Mouse (Mus musculus) gastrocnemius, adult 18-20 months (tissue): ENCODE data around the gene Ctsd. TPM values are rescaled to one million over a fixed set of nuclear protein-coding genes. Genes with fewer than 3 reads are reported as not detected.
A peak's percentile ranks its signal among the peaks of the same experiment; 100 is the strongest.
"Not testable (repeated sequence)": the region's sequence is repeated elsewhere in the genome, so short reads cannot be mapped to it uniquely, and the experiment has no call there.

Experiments used
- DNase-seq: peaks from one replicate; pipeline ENCODE4 v3.0.0; 2021; ENCODE audit warnings: low spot score
- total RNA-seq, 2 experiments: library from RNA; stranded (reverse); gene quantifications; 2 replicates each; pipeline ENCODE4 v1.2.3; 2021

The Ctsd gene
- total RNA-seq, 2 experiments from 2014 or later = 445 to 450 TPM

DNA sequence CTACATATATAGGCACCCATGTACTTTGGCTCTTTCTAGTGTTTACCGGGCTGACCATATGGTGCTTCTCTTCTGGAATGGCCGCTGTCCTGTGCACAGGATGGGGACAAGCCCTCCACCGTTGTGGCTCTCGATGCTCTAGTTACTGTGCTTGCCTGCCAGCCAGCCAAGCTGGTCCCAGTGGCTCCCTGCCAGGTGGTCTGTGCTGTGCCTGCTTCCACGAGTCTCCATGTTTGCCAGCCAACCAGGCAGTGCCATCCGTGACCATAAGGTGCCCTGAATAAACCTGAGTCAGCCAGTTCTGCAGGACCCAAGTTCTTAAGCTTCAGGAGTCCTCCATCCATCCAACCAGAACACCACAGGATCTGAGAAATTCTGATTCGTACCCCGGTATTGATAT is 52.7 kb downstream of the Ctsd start:
- DNase-seq = no peak

- peak; percentile 84 for DNase-seq
Observed at GRCm38 (mm10) chr7:142334246-142334645, 53.6 kb downstream of the Ctsd start.

GRCm38 (mm10) chr7:142332741-142333140 is 55.1 kb downstream of the Ctsd start:
- not testable (repeated sequence) for DNase-seq

GRCm38 (mm10) chr7:142331281-142331680 is 56.6 kb downstream of the Ctsd start:
- no peak for DNase-seq

DNA sequence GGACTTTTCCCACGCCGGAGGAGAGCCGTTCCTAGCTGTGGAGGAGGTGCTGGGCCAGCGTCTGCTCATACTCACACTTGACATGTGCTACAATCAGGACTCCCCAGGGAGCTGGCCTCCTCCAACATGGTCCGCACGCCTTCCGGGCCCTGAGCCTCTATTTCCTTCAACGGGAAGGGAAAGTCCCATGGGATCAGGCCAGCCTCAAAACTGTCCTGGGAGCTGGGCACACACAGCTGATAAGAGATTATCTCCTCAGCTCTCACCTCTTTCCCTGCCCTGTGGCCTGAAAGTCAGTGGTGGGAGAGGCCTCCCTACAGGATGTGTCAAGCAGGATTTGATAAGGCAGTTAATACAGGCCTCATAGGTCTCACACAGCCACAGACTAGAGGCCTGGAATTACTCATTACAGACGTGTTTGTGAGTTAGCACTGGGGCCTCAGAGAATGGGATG is 57.5 kb downstream of the Ctsd start:
- peak; percentile 24 for DNase-seq

- no peak for DNase-seq
Observed at GRCm38 (mm10) chr7:142328507-142328906, 59.3 kb downstream of the Ctsd start.

DNA sequence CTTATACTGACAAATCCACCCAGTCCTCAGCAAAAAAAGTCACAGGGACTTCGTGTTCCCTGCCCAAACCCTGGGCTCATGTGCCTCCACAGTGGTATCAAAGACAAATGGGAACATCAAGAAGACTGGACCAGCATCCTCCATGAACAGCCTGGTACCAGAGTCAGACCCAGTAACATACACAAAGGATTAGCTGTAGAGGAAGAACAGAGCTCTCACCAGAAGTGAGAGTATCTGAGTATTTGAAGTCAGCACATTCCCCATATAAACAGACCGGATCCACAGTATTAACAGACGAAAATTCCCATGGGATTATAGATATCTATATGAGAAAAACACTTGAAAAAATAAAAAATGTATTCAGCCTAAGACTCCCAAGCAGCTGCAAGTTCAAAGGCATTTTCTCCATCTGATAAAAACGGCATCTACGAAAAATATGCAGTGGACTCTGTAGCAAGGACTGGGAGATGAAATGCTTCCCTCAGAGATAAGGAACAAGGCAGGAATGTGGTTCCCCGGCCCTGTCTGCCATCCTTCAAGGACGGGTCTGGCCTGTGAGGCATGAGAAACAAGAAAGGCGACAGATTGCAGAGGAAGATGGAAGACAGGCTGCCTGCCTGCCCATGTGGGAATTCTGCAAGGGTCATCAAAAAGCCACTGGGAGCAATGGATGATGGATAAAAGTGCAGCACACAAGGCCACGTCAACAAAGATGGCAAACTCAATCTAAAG is 61.0 kb downstream of the Ctsd start:
- no peak for DNase-seq

Other genes starting within 250 kb of the Ctsd start
- not detected for gene Gm45337, start 243.4 kb downstream of the Ctsd start, total RNA-seq
- not detected for gene Gm29735, start 230.9 kb downstream of the Ctsd start, total RNA-seq
- gene Gm4553, start 222.3 kb downstream of the Ctsd start, total RNA-seq = not detected
- not detected for gene Krtap5-2, start 212.0 kb downstream of the Ctsd start, total RNA-seq
- gene Gm10153, start 197.6 kb downstream of the Ctsd start, total RNA-seq = not detected
- gene Krtap5-3, start 186.7 kb downstream of the Ctsd start, total RNA-seq = not detected
- not detected for gene Gm7579, start 176.2 kb downstream of the Ctsd start, total RNA-seq
- not detected for gene Krtap5-5, start 158.1 kb downstream of the Ctsd start, total RNA-seq
- gene Gm40460, start 147.0 kb downstream of the Ctsd start, total RNA-seq = not detected
- not detected for gene Gm2431, start 129.7 kb downstream of the Ctsd start, total RNA-seq
- gene Gm4559, start 113.7 kb downstream of the Ctsd start, total RNA-seq = not detected
- gene Krtap5-1, start 90.9 kb downstream of the Ctsd start, total RNA-seq = not detected
- not detected for gene Krtap5-4, start 84.5 kb downstream of the Ctsd start, total RNA-seq
- gene Ifitm10, start 14.3 kb downstream of the Ctsd start, total RNA-seq = 1 to 10 TPM; 3.2 to 5.0 TPM
- gene Gm49369, start 5.4 kb downstream of the Ctsd start, total RNA-seq = 1 to 10 TPM; 1.1 to 2.4 TPM
- gene Syt8, start 46.8 kb upstream of the Ctsd start, total RNA-seq = not detected
- gene Tnni2, start 53.8 kb upstream of the Ctsd start, total RNA-seq = over 10,000 TPM; 19,257 to 20,060 TPM
- 10 to 100 TPM; 30.3 to 38.4 TPM for gene Lsp1, start 72.8 kb upstream of the Ctsd start, total RNA-seq
- gene Tnnt3, start 110.8 kb upstream of the Ctsd start, total RNA-seq = over 10,000 TPM; 35,269 to 35,976 TPM
- gene Mrpl23, start 144.6 kb upstream of the Ctsd start, total RNA-seq = 1 to 10 TPM; 1.7 to 1.9 TPM